Mouse (Mus musculus) liver, postnatal 0 days (tissue): ENCODE data around the gene Grin2d.

ENCODE experiments used
- CTCF ChIP-seq: sonication (generic); IDR thresholded peaks from 2 replicates; pipeline ENCODE4 v1.5.1; 2016; ENCODE audit warnings: antibody characterized with exemption, low read depth
- EP300 ChIP-seq: IDR thresholded peaks from 2 replicates; pipeline ENCODE4 v1.6.1; 2016; ENCODE audit warnings: antibody characterized with exemption, low read depth, mild to moderate bottlenecking

DNA sequence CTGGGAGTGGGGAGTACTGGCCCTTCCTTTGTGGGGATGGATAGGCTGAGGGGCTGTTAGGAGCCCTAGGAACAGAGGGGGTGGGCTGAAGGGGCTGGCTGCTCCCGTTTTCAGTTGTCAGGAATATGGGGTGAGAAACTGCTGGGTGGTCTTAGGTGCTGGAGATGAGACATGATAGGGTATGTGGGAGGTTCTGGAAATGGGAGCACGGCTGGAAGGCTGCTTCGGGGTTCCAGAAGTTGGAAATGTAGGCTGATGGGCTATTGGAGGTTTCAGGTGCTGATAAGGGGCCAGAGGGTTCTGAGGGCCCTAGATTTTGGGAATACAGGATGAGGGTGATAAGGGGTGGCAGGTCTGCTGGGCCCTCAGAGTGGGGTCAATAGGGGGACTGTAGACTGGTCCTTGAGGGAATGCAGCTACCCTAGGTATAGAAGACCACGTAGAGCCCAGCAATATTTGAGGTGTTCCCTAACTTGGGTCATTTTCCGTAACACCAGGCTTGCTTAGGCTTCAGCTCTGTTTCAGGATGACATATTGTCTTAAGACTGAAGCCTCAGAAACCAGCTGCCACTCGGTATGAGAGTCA, 17.8 kb upstream of the Grin2d start:
- TF ChIP-seq CTCF (no peak), EP300 (no peak)
